Mouse (Mus musculus) hindbrain, embryonic 12.5 days (tissue): Measurements from ENCODE around the gene Vmn1r135. TPM values are rescaled to one million over a fixed set of nuclear protein-coding genes. Genes with fewer than 3 reads are reported as not detected.
"Not testable (repeated sequence)": the region's sequence is repeated elsewhere in the genome, so short reads cannot be mapped to it uniquely, and the experiment has no call there.

Experiments
- ATAC-seq: fragments of 200-750 bp; cut with Nextera tagmentation; 2 replicates; pipeline ENCODE4 v1.8.0; 2017; ENCODE audit warnings: moderate TSS enrichment; ENCODE audit not compliant: low FRiP score
- H3K27ac ChIP-seq: fragments of 300-500 bp; sonication (generic); 2 replicates; pipeline ENCODE4 v1.5.1; 2016; ENCODE audit warnings: mild to moderate bottlenecking
- H3K27me3 ChIP-seq: fragments of 300-500 bp; sonication (generic); 2 replicates; pipeline ENCODE4 v1.6.1; 2016; ENCODE audit warnings: mild to moderate bottlenecking
- H3K36me3 ChIP-seq: fragments of 300-500 bp; sonication (generic); 2 replicates; pipeline ENCODE4 v1.6.1; 2016; ENCODE audit warnings: mild to moderate bottlenecking
- H3K4me1 ChIP-seq: fragments of 300-500 bp; sonication (generic); 2 replicates; pipeline ENCODE4 v1.6.1; 2016
- H3K4me2 ChIP-seq: fragments of 300-500 bp; sonication (generic); replicated peaks from 2 replicates; pipeline ENCODE4 v1.6.1; 2016; ENCODE audit warnings: mild to moderate bottlenecking
- H3K4me3 ChIP-seq: fragments of 300-500 bp; sonication (generic); 2 replicates; pipeline ENCODE4 v1.5.1; 2016; ENCODE audit warnings: mild to moderate bottlenecking
- H3K9ac ChIP-seq: fragments of 300-500 bp; sonication (generic); 2 replicates; pipeline ENCODE4 v1.6.1; 2016; ENCODE audit warnings: mild to moderate bottlenecking, moderate library complexity
- H3K9me3 ChIP-seq: fragments of 300-500 bp; sonication (generic); replicated peaks from 2 replicates; pipeline ENCODE4 v1.6.1; 2016; ENCODE audit warnings: mild to moderate bottlenecking
- WGBS: fragments of 180-500 bp; shearing (Covaris S2); methylation state at CpG from one replicate; pipeline ENCODE4 v1.1.7; 2016; 5-methylcytosine and 5-hydroxymethylcytosine counted together
- polyA plus RNA-seq: library from polyadenylated mRNA; unstranded; fragments of >200 nt; fragmentation: Nextera tagmentation; extraction: Ambion mirVana; gene quantifications from 2 replicates; pipeline ENCODE4 v1.2.1, GENCODE M21; 2016

Vmn1r135 gene
- not detected in 2 replicates for polyA plus RNA-seq

GRCm38 (mm10) chr7:21832051-21832450 is at the start of gene Vmn1r135:
Gene Vmn1r135, plus strand, starts transcription at chr7:21832351.
- ATAC-seq, H3K36me3 ChIP-seq, H3K4me1 ChIP-seq, H3K9me3 ChIP-seq, H3K27me3 ChIP-seq, H3K9ac ChIP-seq, H3K4me3 ChIP-seq, H3K27ac ChIP-seq, H3K4me2 ChIP-seq: not testable (repeated sequence)
- no CpG with 5 or more reads among the region's 1 CpGs for WGBS

GRCm38 (mm10) chr7:21796628-21797027 is 35.5 kb upstream of the Vmn1r135 start, which contains the start of gene Gm4177:
Gene Gm4177, minus strand, starts transcription at chr7:21796728.
- H3K9ac ChIP-seq, H3K36me3 ChIP-seq, ATAC-seq, H3K27me3 ChIP-seq, H3K4me1 ChIP-seq, H3K4me2 ChIP-seq, H3K27ac ChIP-seq, H3K9me3 ChIP-seq, H3K4me3 ChIP-seq: not testable (repeated sequence)
- no CpG with 5 or more reads among the region's 3 CpGs for WGBS

GRCm38 (mm10) chr7:21844167-21844566 is 12.0 kb downstream of the Vmn1r135 start, which contains the start of gene Gm5725:
Gene Gm5725, minus strand, starts transcription at chr7:21844267.
- not testable (repeated sequence) for H3K9me3 ChIP-seq, H3K4me2 ChIP-seq, H3K9ac ChIP-seq, H3K36me3 ChIP-seq, ATAC-seq, H3K27ac ChIP-seq, H3K4me3 ChIP-seq, H3K4me1 ChIP-seq, H3K27me3 ChIP-seq
- WGBS = no CpG with 5 or more reads among the region's 1 CpGs

Other genes starting within 250 kb of the Vmn1r135 start
- gene Vmn1r132, start 218.3 kb upstream of the Vmn1r135 start, polyA plus RNA-seq = not detected in 2 replicates
- not detected in 2 replicates for gene Gm4175, start 70.9 kb upstream of the Vmn1r135 start, polyA plus RNA-seq
- gene Gm4177, start 35.6 kb upstream of the Vmn1r135 start, polyA plus RNA-seq = not detected in 2 replicates
- gene Gm5725, start 11.9 kb downstream of the Vmn1r135 start, polyA plus RNA-seq = not detected in 2 replicates
- not detected in 2 replicates for gene Gm5891, start 88.9 kb downstream of the Vmn1r135 start, polyA plus RNA-seq
- not detected in 2 replicates for gene Vmn1r137, start 162.2 kb downstream of the Vmn1r135 start, polyA plus RNA-seq
- not detected in 2 replicates for gene Vmn1r138, start 196.5 kb downstream of the Vmn1r135 start, polyA plus RNA-seq
- not detected in 2 replicates for gene Gm6176, start 224.0 kb downstream of the Vmn1r135 start, polyA plus RNA-seq
- gene Vmn1r139, start 236.7 kb downstream of the Vmn1r135 start, polyA plus RNA-seq = not detected in 2 replicates